Mouse (Mus musculus) embryonic facial prominence, embryonic 12.5 days (tissue): ENCODE data around the gene Gm45140. TPM values are rescaled to one million over a fixed set of nuclear protein-coding genes. Genes with fewer than 3 reads are reported as not detected.

Experiments used
- ATAC-seq: fragments of 200-750 bp; cut with Nextera tagmentation; 2 replicates; pipeline ENCODE4 v1.8.0; 2017; ENCODE audit not compliant: insufficient number of reproducible peaks, insufficient read depth, low FRiP score, low TSS enrichment
- H3K27ac ChIP-seq: fragments of 300-500 bp; sonication (generic); 2 replicates; pipeline ENCODE4 v1.5.1; 2016; ENCODE audit warnings: mild to moderate bottlenecking
- H3K27me3 ChIP-seq: fragments of 300-500 bp; sonication (generic); 2 replicates; pipeline ENCODE4 v1.6.1; 2016; ENCODE audit warnings: mild to moderate bottlenecking, moderate library complexity
- H3K36me3 ChIP-seq: fragments of 300-500 bp; sonication (generic); 2 replicates; pipeline ENCODE4 v1.6.1; 2016; ENCODE audit warnings: mild to moderate bottlenecking
- H3K4me1 ChIP-seq: fragments of 300-500 bp; sonication (generic); 2 replicates; pipeline ENCODE4 v1.6.1; 2016
- H3K4me2 ChIP-seq: fragments of 300-500 bp; sonication (generic); replicated peaks from 2 replicates; pipeline ENCODE4 v1.6.1; 2016; ENCODE audit warnings: mild to moderate bottlenecking, moderate library complexity
- H3K4me3 ChIP-seq: fragments of 300-500 bp; sonication (generic); 2 replicates; pipeline ENCODE4 v1.5.1; 2016; ENCODE audit warnings: mild to moderate bottlenecking
- H3K9ac ChIP-seq: fragments of 300-500 bp; sonication (generic); 2 replicates; pipeline ENCODE4 v1.6.1; 2016; ENCODE audit warnings: mild to moderate bottlenecking, moderate library complexity
- H3K9me3 ChIP-seq: fragments of 300-500 bp; sonication (generic); 2 replicates; pipeline ENCODE4 v1.6.1; 2016; ENCODE audit warnings: mild to moderate bottlenecking, moderate library complexity
- WGBS: fragments of 180-500 bp; shearing (Covaris S2); methylation state at CpG from one replicate; pipeline ENCODE4 v1.1.7; 2016; 5-methylcytosine and 5-hydroxymethylcytosine counted together
- polyA plus RNA-seq: library from polyadenylated mRNA; unstranded; fragments of >200 nt; fragmentation: Nextera tagmentation; extraction: Ambion mirVana; gene quantifications from 2 replicates; pipeline ENCODE4 v1.2.1, GENCODE M21; 2016

The Gm45140 gene
- polyA plus RNA-seq, 1 experiment from 2014 or later = 4.2 TPM

DNA sequence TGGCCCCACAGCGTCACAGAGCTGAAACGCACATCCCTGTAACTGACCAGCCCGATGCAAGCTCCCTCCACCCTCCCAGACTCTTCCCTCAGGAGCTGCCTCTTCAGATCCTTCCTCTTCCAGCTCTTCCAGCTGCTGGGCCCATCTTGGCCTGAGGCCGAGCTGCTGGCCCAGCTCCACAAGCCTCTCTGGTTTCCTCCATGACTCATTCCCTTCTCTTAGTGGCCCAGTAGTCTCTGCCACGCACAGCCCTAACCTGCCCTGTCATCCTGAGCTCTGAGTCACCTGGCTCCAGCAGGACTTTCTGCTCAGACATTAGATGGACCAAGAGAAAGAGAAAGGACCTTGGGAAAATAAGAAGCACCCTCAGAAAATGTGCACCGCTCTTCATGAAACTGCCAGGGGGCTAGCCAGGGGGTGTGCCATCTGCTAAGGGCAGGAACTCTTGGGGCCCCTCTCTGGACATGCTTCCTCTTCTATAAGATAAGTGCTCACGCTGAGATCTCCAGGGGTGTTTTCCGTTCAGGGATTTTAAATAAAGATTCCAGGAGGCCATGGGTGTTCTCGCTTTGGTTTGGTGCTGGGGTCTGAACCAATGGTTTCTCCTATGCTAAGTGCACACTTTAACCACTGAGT lies 33.4 kb upstream of the Gm45140 start:
- Histone ChIP-seq H3K9ac (no peak overlapping the region), H3K4me3 (no peak overlapping the region), H3K4me2 (no peak overlapping the region), H3K9me3 (no peaks in the 10 kb centered on the region), H3K36me3 (no peaks in the 10 kb centered on the region), H3K27me3 (no peaks in the 10 kb centered on the region), H3K4me1 (no peaks in the 10 kb centered on the region), H3K27ac (no peak overlapping the region)
- 75% methylated on average over 9 of the region's 9 CpGs for WGBS
- no peak for ATAC-seq

DNA sequence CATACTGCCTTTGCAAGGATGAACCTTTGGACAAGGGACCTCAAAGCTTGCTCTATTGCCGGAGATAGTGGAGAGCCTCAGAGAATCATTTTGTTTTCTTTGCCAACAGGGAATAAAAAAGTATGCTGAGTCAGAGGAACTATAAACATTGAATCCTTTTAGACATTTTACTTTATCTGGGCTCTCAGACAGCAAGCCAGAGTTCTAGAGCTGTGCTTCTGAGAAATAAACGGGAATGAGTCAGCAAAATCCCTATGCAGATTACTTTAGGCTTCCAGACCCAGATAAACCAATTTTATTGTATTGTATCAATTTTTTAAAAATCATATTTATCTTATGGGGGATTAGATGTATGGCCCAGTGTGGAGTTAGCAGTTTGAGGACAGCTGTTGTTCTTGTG lies 31.7 kb upstream of the Gm45140 start:
- Histone ChIP-seq H3K36me3 (no peaks in the 10 kb centered on the region), H3K27me3 (no peaks in the 10 kb centered on the region), H3K27ac (no peak overlapping the region), H3K4me3 (no peak overlapping the region), H3K9ac (no peak overlapping the region), H3K4me1 (no peaks in the 10 kb centered on the region), H3K4me2 (no peak overlapping the region), H3K9me3 (no peaks in the 10 kb centered on the region)
- WGBS = 77% methylated on average over 2 of the region's 2 CpGs
- ATAC-seq = no peak

DNA sequence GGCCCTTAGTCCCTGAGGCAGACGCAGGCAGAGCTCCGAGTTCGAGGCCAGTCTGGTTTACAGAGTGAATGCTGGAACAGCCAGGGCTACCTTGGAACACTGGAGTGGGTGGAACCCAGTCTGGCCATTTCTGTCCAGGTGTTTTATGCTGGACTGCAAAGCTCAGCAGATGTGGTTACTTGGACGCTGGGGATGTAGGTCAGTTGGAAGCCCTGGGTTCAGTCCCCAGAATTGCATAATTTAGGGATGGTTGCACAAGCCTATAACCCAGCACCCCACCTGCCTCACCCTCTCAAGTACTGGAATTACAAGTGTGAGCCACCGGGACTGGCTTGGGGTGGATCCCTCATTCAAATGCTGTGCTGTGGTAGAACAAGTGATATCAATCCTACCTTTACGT lies 30.6 kb upstream of the Gm45140 start:
- no peak overlapping the region for H3K27ac ChIP-seq
- WGBS = 83% methylated on average over 6 of the region's 6 CpGs
- H3K9ac ChIP-seq = no peak overlapping the region
- ATAC-seq = no peak
- H3K4me1 ChIP-seq = no peaks in the 10 kb centered on the region
- H3K4me2 ChIP-seq = no peak overlapping the region
- no peaks in the 10 kb centered on the region for H3K36me3 ChIP-seq
- H3K9me3 ChIP-seq = no peaks in the 10 kb centered on the region
- no peak overlapping the region for H3K4me3 ChIP-seq
- H3K27me3 ChIP-seq = no peaks in the 10 kb centered on the region

DNA sequence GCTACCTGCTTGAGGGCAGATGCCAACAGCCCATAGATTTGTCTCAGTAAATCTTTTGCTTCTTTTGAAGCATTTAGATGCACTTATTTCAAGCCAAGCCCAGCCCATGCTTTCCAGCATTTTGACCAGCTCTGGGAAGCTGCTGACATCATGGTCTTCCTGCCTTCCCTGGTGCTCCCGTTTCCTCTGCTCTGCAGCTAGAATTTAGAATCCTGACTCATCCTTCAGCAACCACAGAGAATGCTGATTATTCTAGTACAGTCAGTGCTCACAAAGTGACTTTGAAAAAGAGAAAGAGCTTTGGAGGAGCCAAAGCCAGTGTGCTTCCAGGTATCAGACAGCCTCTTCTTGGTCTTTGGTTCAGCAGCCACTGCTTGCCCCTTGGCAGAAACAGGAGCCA lies 21.5 kb upstream of the Gm45140 start:
- no peaks in the 10 kb centered on the region for H3K36me3 ChIP-seq
- H3K27me3 ChIP-seq = no peaks in the 10 kb centered on the region
- no peak for ATAC-seq
- 53% methylated on average over 1 of the region's 1 CpGs for WGBS
- H3K4me3 ChIP-seq = no peak overlapping the region
- no peak overlapping the region for H3K4me2 ChIP-seq
- no peaks in the 10 kb centered on the region for H3K9me3 ChIP-seq
- H3K4me1 ChIP-seq = no peaks in the 10 kb centered on the region
- no peak overlapping the region for H3K9ac ChIP-seq
- H3K27ac ChIP-seq = no peak overlapping the region

DNA sequence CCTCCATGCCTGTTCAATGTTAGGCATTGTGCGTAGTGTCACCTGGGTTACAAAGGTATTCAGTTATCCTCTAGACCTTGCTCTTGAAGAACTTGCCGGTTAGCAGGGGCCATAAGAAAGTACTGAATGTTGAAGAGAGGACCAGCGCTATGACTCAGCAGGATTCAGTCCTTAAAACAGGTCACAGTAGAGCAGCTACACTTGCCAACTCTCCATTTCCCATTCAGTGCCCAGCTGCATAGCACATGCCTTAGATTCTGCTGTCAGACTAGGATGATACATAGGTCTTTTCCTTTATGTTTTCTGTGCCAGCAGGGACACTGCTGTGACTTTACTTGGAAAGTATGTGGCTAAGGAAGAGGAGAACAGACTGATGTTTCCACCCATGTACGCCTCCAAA lies 17.9 kb upstream of the Gm45140 start:
- Histone ChIP-seq H3K4me1 (peaks cover 6% of the 10 kb centered on the region), H3K36me3 (0 out of 2 replicates have a peak, but pooled peaks cover 3% of the 10 kb centered on the region), H3K9ac (no peak overlapping the region), H3K4me3 (no peak overlapping the region), H3K4me2 (no peak overlapping the region), H3K27ac (no peak overlapping the region), H3K9me3 (no peaks in the 10 kb centered on the region), H3K27me3 (no peaks in the 10 kb centered on the region)
- no peak for ATAC-seq
- WGBS = 88% methylated on average over 4 of the region's 4 CpGs

DNA sequence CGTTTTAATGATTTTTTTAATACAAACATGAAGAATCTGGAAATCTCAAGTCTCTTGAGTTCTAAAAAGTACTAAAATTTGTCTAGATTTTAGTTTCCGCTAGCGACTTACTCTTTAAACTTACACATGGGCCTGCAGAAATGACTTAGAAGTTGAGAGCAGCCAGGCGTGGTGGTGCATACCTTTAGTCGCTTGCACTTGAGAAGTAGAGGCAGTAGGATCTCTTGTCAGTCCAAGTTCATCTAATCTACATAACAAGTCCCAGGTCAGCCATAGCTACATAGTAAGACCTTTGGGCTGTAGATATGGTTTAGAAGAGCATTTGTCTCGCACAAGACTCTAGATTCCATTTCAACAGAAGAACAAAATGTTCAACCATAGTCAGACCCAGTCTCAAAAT lies 16.3 kb upstream of the Gm45140 start:
- H3K4me3 ChIP-seq = no peak overlapping the region
- 81% methylated on average over 6 of the region's 6 CpGs for WGBS
- no peak for ATAC-seq

DNA sequence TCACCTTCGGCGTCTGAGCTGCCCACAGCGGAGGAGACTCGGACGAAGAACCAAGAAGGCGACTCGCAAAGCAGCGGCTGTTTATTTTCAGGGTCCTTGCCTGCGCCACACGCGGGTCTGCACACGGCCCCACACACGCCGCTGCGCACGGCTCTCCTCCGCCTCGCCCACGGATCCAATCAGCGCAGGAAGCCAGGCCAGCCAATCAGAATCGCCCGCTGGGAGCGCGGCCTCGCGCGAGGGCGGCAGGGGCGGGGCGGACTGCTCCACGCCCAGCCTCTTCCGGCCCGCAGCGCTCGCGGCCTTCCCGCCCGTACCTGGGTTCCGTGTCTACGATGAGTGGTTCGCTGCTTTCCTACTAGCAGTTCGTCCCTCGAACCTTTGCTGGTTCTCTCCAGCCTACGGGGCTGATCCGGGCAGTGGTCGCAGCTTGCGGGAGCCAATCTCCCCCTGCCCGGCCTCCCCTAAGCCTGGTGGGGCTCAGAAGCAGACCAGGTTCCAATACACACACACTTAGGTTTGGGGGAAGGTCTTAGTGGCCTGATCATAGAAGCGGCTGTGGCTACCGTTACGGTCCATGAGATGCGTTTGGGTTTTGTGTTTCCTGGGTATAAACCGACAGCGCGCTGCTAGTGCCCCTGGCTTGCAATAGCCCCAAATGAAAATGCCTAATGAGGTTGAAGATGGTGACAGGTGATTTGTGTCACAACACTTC lies 15.5 kb upstream of the Gm45140 start, which contains the start of gene Cnbp:
Gene Cnbp (minus strand): TSS at position 207 of the 715 bp plus-strand sequence.
- Histone ChIP-seq H3K27me3 (no peaks in the 10 kb centered on the region), H3K4me2 (peak within 1 kb of the TSS; percentile 74), H3K4me1 (peaks cover 24% of the 10 kb centered on the region), H3K36me3 (0 out of 2 replicates have a peak, but pooled peaks cover 10% of the 10 kb centered on the region), H3K27ac (peak within 1 kb of the TSS; percentile 96), H3K4me3 (peak within 1 kb of the TSS; percentile 100), H3K9me3 (no peaks in the 10 kb centered on the region), H3K9ac (peak within 1 kb of the TSS; percentile 100)
- under 1% methylated on average over 52 of the region's 55 CpGs for WGBS
- ATAC-seq = peak; percentile 96

More for the DNA sequence above, 16.3 kb upstream of the Gm45140 start:
- Histone ChIP-seq H3K9ac (no peak overlapping the region), H3K4me2 (no peak overlapping the region), H3K27ac (no peak overlapping the region), H3K36me3 (0 out of 2 replicates have a peak, but pooled peaks cover 8% of the 10 kb centered on the region), H3K4me1 (peaks cover 21% of the 10 kb centered on the region), H3K27me3 (no peaks in the 10 kb centered on the region), H3K9me3 (no peaks in the 10 kb centered on the region)

DNA sequence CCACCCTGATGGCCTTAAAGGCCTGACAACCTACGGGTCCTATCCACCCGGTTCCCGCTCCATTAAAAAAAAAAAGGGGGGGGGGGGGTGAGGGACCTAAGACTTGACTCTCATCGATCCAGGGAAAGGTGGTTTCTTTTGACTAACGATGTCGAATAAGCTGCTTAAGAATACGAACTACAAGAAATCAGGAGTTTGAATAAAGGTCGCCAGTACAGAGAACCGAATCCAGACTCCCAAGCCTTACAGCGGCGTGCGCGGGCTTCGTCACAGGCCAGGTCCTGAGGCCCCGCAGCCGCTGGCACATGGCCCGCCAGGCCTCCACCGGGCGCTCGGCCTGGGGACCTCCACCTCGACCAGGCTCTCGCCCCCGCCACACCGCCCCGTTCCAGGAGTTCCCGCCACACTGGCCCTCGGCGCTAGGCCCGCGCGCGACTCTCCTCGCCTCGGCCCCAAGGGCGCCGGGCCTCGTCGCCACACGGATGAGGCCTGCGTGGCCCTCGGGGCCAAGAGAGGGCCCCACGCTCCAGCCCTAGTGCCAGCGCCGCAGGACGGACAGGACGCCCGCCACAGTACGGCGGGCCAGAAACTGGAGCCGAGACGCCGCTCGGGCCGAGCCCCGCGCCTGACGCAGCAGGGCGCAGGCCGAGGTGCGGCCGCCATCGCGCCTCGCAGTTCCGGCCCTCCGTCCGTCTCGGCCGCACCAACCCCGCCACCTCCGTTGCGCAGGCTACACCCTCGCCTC lies 14.7 kb upstream of the Gm45140 start:
- no peaks in the 10 kb centered on the region for H3K27me3 ChIP-seq
- H3K4me3 ChIP-seq = peak overlapping the region; percentile 100
- WGBS = under 1% methylated on average over 73 of the region's 73 CpGs
- H3K4me2 ChIP-seq = peak overlapping the region; percentile 74
- H3K9ac ChIP-seq = peak overlapping the region; percentile 100
- no peaks in the 10 kb centered on the region for H3K9me3 ChIP-seq
- peaks cover 24% of the 10 kb centered on the region for H3K4me1 ChIP-seq
- peaks cover 14% of the 10 kb centered on the region for H3K36me3 ChIP-seq
- peak overlapping the region; percentile 96 for H3K27ac ChIP-seq
- peak; percentile 78 for ATAC-seq

DNA sequence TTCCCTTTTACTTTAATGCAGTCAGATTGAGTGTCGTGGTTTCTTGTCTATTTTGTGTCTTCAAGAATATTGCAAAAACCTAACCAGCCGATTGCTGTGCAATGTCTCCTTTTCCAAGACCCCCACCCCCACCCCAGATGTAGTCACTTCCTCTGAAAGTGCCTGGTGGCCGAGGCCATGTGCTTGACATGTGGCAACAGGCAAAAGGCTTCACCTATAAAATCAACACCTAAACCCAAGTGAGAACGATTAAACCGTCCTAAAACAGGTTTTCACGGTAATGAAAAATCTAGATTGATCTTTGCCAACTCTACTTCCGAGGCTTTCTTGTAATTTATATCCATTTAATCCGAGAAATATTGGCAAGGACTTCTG lies 14.2 kb upstream of the Gm45140 start:
- Histone ChIP-seq H3K36me3 (peaks cover 20% of the 10 kb centered on the region), H3K4me1 (peaks cover 24% of the 10 kb centered on the region), H3K9me3 (no peaks in the 10 kb centered on the region), H3K4me2 (peak overlapping the region; percentile 74), H3K27ac (peak overlapping the region; percentile 96), H3K9ac (peak overlapping the region; percentile 100), H3K4me3 (peak overlapping the region; percentile 100), H3K27me3 (no peaks in the 10 kb centered on the region)
- under 1% methylated on average over 8 of the region's 8 CpGs for WGBS
- no peak for ATAC-seq

DNA sequence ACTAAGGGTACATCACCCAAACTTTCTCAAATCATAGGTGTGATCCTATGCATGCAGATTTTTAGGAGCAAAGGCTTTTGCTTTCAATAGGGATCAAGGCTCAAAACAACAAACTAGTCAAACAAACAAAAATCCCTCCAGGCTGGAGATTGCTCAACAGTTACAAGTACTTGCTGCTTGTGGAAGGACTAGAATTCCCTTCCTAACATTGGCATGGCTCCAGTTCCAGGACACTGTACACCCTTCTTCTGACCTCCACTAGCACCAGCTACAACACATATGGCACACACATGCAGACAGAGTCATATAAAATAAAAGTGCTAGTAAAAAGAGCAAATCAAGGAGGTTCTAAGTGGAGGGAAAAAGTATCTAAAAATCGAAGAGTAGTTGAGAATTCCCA lies 11.2 kb upstream of the Gm45140 start:
- H3K4me3 ChIP-seq = no peak overlapping the region
- 72% methylated on average over 1 of the region's 1 CpGs for WGBS
- H3K4me2 ChIP-seq = no peak overlapping the region
- no peaks in the 10 kb centered on the region for H3K27me3 ChIP-seq
- no peaks in the 10 kb centered on the region for H3K9me3 ChIP-seq
- peaks cover 46% of the 10 kb centered on the region for H3K36me3 ChIP-seq
- peaks cover 24% of the 10 kb centered on the region for H3K4me1 ChIP-seq
- H3K9ac ChIP-seq = no peak overlapping the region
- no peak for ATAC-seq
- H3K27ac ChIP-seq = no peak overlapping the region

DNA sequence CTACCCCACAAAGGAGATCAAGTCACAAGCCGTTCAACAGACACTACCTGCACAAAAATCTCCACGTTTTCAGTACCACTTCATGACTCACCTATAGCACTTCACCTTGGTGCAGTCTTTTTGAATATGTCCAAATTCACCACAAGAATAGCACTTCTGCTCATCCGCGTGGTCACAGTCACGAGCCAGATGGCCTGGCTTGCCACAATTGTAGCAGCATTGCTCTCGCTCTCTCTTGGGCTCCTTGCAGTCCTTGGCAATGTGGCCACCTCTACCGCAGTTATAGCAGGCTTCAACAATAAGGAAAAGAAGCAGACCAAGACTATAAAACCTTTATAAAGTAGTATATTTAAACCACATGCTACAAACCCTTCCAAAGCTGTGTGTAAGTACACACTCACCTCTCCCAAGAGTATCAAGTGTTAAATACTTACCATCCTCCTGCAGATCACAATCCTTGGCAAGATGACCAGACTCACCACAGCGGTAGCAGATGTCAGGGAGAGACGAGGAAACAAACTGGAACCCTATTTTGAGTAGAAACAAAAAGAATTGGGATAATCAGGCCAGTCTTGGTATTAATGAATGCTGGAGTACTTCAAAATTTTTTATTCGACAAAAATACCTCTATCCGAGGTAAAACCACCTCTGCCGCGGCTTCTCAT lies 9.6 kb upstream of the Gm45140 start:
- Histone ChIP-seq H3K27me3 (no peaks in the 10 kb centered on the region), H3K27ac (no peak overlapping the region), H3K4me2 (no peak overlapping the region), H3K4me3 (no peak overlapping the region), H3K9me3 (no peaks in the 10 kb centered on the region), H3K9ac (no peak overlapping the region), H3K4me1 (peaks cover 24% of the 10 kb centered on the region), H3K36me3 (peaks cover 49% of the 10 kb centered on the region)
- 92% methylated on average over 13 of the region's 13 CpGs for WGBS
- no peak for ATAC-seq
